Mouse (Mus musculus) heart, postnatal 0 days (tissue): ENCODE data around the gene Slc44a5.

ENCODE experiments used
- CTCF ChIP-seq: IDR thresholded peaks from 2 replicates; pipeline ENCODE4 v1.5.1; 2016; ENCODE audit warnings: antibody characterized with exemption, control low read depth, low read depth
- EP300 ChIP-seq: IDR thresholded peaks from 2 replicates; pipeline ENCODE4 v1.6.1; 2016; ENCODE audit warnings: antibody characterized with exemption, low read depth

GRCm38 (mm10) chr3:154125768-154126376, 152.6 kb downstream of the Slc44a5 start:
- TF ChIP-seq EP300 (no peak), CTCF (no peak)
